Mouse (Mus musculus) stomach, postnatal 0 days (tissue): Measurements from ENCODE around the gene Ckmt2.

Source experiments
- CTCF ChIP-seq: IDR thresholded peaks from 2 replicates; pipeline ENCODE4 v1.5.1; 2016; ENCODE audit warnings: antibody characterized with exemption, low read depth, mild to moderate bottlenecking, moderate library complexity
- EP300 ChIP-seq: optimal IDR thresholded peaks from 2 replicates; pipeline ENCODE3; 2016; ENCODE audit warnings: antibody characterized with exemption

- TF ChIP-seq EP300 (no peak), CTCF (peak; percentile 70)
Observed at GRCm38 (mm10) chr13:91893132-91893531, 16.4 kb upstream of the Ckmt2 start.
